Mouse (Mus musculus) limb, embryonic 11.5 days (tissue): ENCODE measurements at regions not wholly inside any gene's neighbourhood (a gene's known extent, or its start where the extent isn't known, plus 50 kb on each side); places are given as distances from the start of the nearest gene placed in this dataset.

Experiments used
- ATAC-seq: fragments of 200-750 bp; cut with Nextera tagmentation; 2 replicates; pipeline ENCODE4 v1.8.0; 2017; ENCODE audit warnings: low read depth; ENCODE audit not compliant: insufficient number of reproducible peaks, low FRiP score, low TSS enrichment
- DNase-seq: peaks from one replicate; pipeline ENCODE4 v3.0.0-alpha.2; 2015; ENCODE audit warnings: low spot score
- H3K27ac ChIP-seq: fragments of 300-500 bp; sonication (generic); replicated peaks from 2 replicates; pipeline ENCODE4 v1.5.1; 2014; ENCODE audit warnings: low read depth, mild to moderate bottlenecking, low read length
- H3K27me3 ChIP-seq: fragments of 300-500 bp; sonication (generic); 2 replicates; pipeline ENCODE4 v1.6.1; 2014; ENCODE audit warnings: mild to moderate bottlenecking, low read length, mixed read lengths; ENCODE audit not compliant: control insufficient read depth, insufficient read depth
- H3K36me3 ChIP-seq: fragments of 300-500 bp; sonication (generic); 2 replicates; pipeline ENCODE4 v1.6.1; 2014; ENCODE audit warnings: mild to moderate bottlenecking, low read length, moderate library complexity, mixed read lengths; ENCODE audit not compliant: control insufficient read depth, insufficient read depth
- H3K4me1 ChIP-seq: fragments of 300-500 bp; sonication (generic); 2 replicates; pipeline ENCODE4 v1.6.1; 2014; ENCODE audit warnings: low read length, mixed read lengths; ENCODE audit not compliant: control insufficient read depth, insufficient read depth
- H3K4me2 ChIP-seq: fragments of 300-500 bp; sonication (generic); 2 replicates; pipeline ENCODE4 v1.6.1; 2014; ENCODE audit warnings: low read depth, mild to moderate bottlenecking, moderate library complexity; ENCODE audit not compliant: severe bottlenecking
- H3K4me3 ChIP-seq: fragments of 300-500 bp; sonication (generic); 2 replicates; pipeline ENCODE4 v1.5.1; 2014; ENCODE audit warnings: low read depth, low read length
- H3K9ac ChIP-seq: fragments of 300-500 bp; sonication (generic); 2 replicates; pipeline ENCODE4 v1.6.1; 2014; ENCODE audit warnings: mild to moderate bottlenecking, low read length
- H3K9me3 ChIP-seq: fragments of 300-500 bp; sonication (generic); 2 replicates; pipeline ENCODE4 v1.6.1; 2016; ENCODE audit warnings: low read length; ENCODE audit not compliant: control insufficient read depth
- WGBS: fragments of 180-500 bp; shearing (Covaris S2); extraction: QIAGEN DNeasy Blood & Tissue Kit; methylation state at CpG from one replicate; pipeline ENCODE4 v1.1.7; 2014; 5-methylcytosine and 5-hydroxymethylcytosine counted together

GRCm38 (mm10) chr16:21327969-21328368 is 94.9 kb upstream of the Vps8 start:
- Histone ChIP-seq H3K27me3 (no peaks in the 10 kb centered on the region), H3K9me3 (no peaks in the 10 kb centered on the region), H3K4me2 (no peak overlapping the region), H3K9ac (no peak overlapping the region), H3K36me3 (no peaks in the 10 kb centered on the region; the same call in 1 of the 2 replicates), H3K4me3 (no peak overlapping the region), H3K27ac (no peak overlapping the region), H3K4me1 (peaks cover 7% of the 10 kb centered on the region)
- no peak for ATAC-seq
- WGBS, result 87% methylated on average over 4 of the region's 4 CpGs
- DNase-seq, result no peak

- Histone ChIP-seq H3K4me1 (peaks cover 7% of the 10 kb centered on the region), H3K9me3 (no peaks in the 10 kb centered on the region), H3K4me2 (no peak overlapping the region), H3K4me3 (no peak overlapping the region), H3K36me3 (no peaks in the 10 kb centered on the region; the same call in 1 of the 2 replicates), H3K27ac (no peak overlapping the region), H3K27me3 (no peaks in the 10 kb centered on the region), H3K9ac (no peak overlapping the region)
- no peak for ATAC-seq
- 86% methylated on average over 6 of the region's 6 CpGs for WGBS
- DNase-seq, result no peak
Measured at GRCm38 (mm10) chr16:21329199-21329598, 93.7 kb upstream of the Vps8 start.

- ATAC-seq, result no peak
- Histone ChIP-seq H3K36me3 (no peaks in the 10 kb centered on the region; the same call in 1 of the 2 replicates), H3K4me1 (peaks cover 7% of the 10 kb centered on the region), H3K9me3 (no peaks in the 10 kb centered on the region), H3K9ac (no peak overlapping the region), H3K27me3 (no peaks in the 10 kb centered on the region), H3K4me2 (no peak overlapping the region), H3K27ac (no peak overlapping the region), H3K4me3 (no peak overlapping the region)
- no peak for DNase-seq
- WGBS, result 89% methylated on average over 5 of the region's 5 CpGs
Measured at GRCm38 (mm10) chr16:21331229-21331628, 91.7 kb upstream of the Vps8 start.

GRCm38 (mm10) chr16:21332411-21332810 is 90.5 kb upstream of the Vps8 start:
- Histone ChIP-seq H3K4me1 (peaks cover 7% of the 10 kb centered on the region), H3K9me3 (no peaks in the 10 kb centered on the region), H3K27me3 (no peaks in the 10 kb centered on the region), H3K27ac (no peak overlapping the region), H3K9ac (peak overlapping the region; percentile 86), H3K36me3 (no peaks in the 10 kb centered on the region; the same call in 1 of the 2 replicates), H3K4me3 (peak overlapping the region; percentile 73), H3K4me2 (peak overlapping the region; percentile 83)
- no peak for ATAC-seq
- DNase-seq, result no peak
- WGBS, result 71% methylated on average over 7 of the region's 7 CpGs

- Histone ChIP-seq H3K9me3 (no peaks in the 10 kb centered on the region), H3K9ac (peak overlapping the region; percentile 86), H3K27me3 (no peaks in the 10 kb centered on the region), H3K4me3 (peak overlapping the region; percentile 73), H3K4me2 (peak overlapping the region; percentile 83), H3K27ac (peak overlapping the region; percentile 72; the same call in 1 of the 2 replicates), H3K4me1 (peaks cover 7% of the 10 kb centered on the region), H3K36me3 (no peaks in the 10 kb centered on the region; the same call in 1 of the 2 replicates)
- ATAC-seq, result peak; percentile 3; the same call in 1 of the 2 replicates
- WGBS, result 1% methylated on average over 14 of the region's 14 CpGs
- DNase-seq, result no peak
Measured at GRCm38 (mm10) chr16:21332862-21333222, 90.1 kb upstream of the Vps8 start.

- 2% methylated on average over 44 of the region's 44 CpGs for WGBS
- ATAC-seq, result peak; percentile 84
Measured at GRCm38 (mm10) chr16:21333223-21333951, 89.5 kb upstream of the Vps8 start.

GRCm38 (mm10) chr16:21339061-21339459 is 83.9 kb upstream of the Vps8 start:
- Histone ChIP-seq H3K4me1 (peaks cover 21% of the 10 kb centered on the region), H3K9ac (peak overlapping the region; percentile 31), H3K4me2 (no peak overlapping the region), H3K27me3 (no peaks in the 10 kb centered on the region), H3K4me3 (no peak overlapping the region), H3K36me3 (no peaks in the 10 kb centered on the region), H3K9me3 (no peaks in the 10 kb centered on the region), H3K27ac (peak overlapping the region; percentile 89)
- 84% methylated on average over 6 of the region's 6 CpGs for WGBS
- no peak for ATAC-seq
- DNase-seq, result no peak

More at GRCm38 (mm10) chr16:21333223-21333951, 89.5 kb upstream of the Vps8 start:
- H3K27me3 ChIP-seq, result no peaks in the 10 kb centered on the region
- H3K9ac ChIP-seq, result peak overlapping the region; percentile 86
- peak overlapping the region; percentile 83 for H3K4me2 ChIP-seq
- peak overlapping the region; percentile 72 for H3K27ac ChIP-seq
- H3K4me1 ChIP-seq, result peaks cover 7% of the 10 kb centered on the region
- no peaks in the 10 kb centered on the region for H3K9me3 ChIP-seq
- DNase-seq, result peak; percentile 92
- H3K36me3 ChIP-seq, result no peaks in the 10 kb centered on the region; the same call in 1 of the 2 replicates
- peak overlapping the region; percentile 73 for H3K4me3 ChIP-seq

- H3K4me2 ChIP-seq, result no peak overlapping the region; the same call in 1 of the 2 replicates
- H3K4me1 ChIP-seq, result peaks cover 21% of the 10 kb centered on the region
- peak; percentile 57; the same call in 1 of the 2 replicates for ATAC-seq
- H3K27me3 ChIP-seq, result no peaks in the 10 kb centered on the region
- no peak overlapping the region for H3K4me3 ChIP-seq
- peak overlapping the region; percentile 31 for H3K9ac ChIP-seq
- peak overlapping the region; percentile 89 for H3K27ac ChIP-seq
- H3K36me3 ChIP-seq, result no peaks in the 10 kb centered on the region
- DNase-seq, result peak; percentile 54
- no peaks in the 10 kb centered on the region for H3K9me3 ChIP-seq
- 26% methylated on average over 11 of the region's 11 CpGs for WGBS
Measured at GRCm38 (mm10) chr16:21339460-21340081, 83.3 kb upstream of the Vps8 start.
